Mouse (Mus musculus) lung, embryonic 14.5 days (tissue): ENCODE measurements at regions not wholly inside any gene's neighbourhood (a gene's known extent, or its start where the extent isn't known, plus 50 kb on each side); places are given as distances from the start of the nearest gene placed in this dataset.

Source experiments
- ATAC-seq: fragments of 200-750 bp; cut with Nextera tagmentation; 2 replicates; pipeline ENCODE4 v1.8.0; 2017; ENCODE audit warnings: mild to moderate bottlenecking, moderate TSS enrichment, moderate library complexity; ENCODE audit not compliant: insufficient read depth
- DNase-seq: peaks from one replicate; pipeline ENCODE4 v3.0.0-alpha.2; 2015
- H3K27ac ChIP-seq: fragments of 300-500 bp; sonication (generic); 2 replicates; pipeline ENCODE4 v1.5.1; 2014; ENCODE audit warnings: low read depth, mild to moderate bottlenecking, moderate library complexity
- H3K27me3 ChIP-seq: fragments of 300-500 bp; sonication (generic); 2 replicates; pipeline ENCODE4 v1.6.1; 2014; ENCODE audit warnings: low read length, control low read depth; ENCODE audit not compliant: insufficient read depth
- H3K36me3 ChIP-seq: fragments of 300-500 bp; sonication (generic); 2 replicates; pipeline ENCODE4 v1.6.1; 2014; ENCODE audit warnings: control low read depth; ENCODE audit not compliant: insufficient read depth
- H3K4me1 ChIP-seq: fragments of 300-500 bp; sonication (generic); 2 replicates; pipeline ENCODE4 v1.6.1; 2014; ENCODE audit warnings: antibody characterized with exemption, control low read depth; ENCODE audit not compliant: insufficient read depth
- H3K4me2 ChIP-seq: fragments of 300-500 bp; sonication (generic); 2 replicates; pipeline ENCODE4 v1.6.1; 2014; ENCODE audit warnings: mild to moderate bottlenecking
- H3K4me3 ChIP-seq: fragments of 300-500 bp; sonication (generic); 2 replicates; pipeline ENCODE4 v1.5.1; 2014; ENCODE audit warnings: low read depth, low read length
- H3K9ac ChIP-seq: fragments of 300-500 bp; sonication (generic); 2 replicates; pipeline ENCODE4 v1.6.1; 2014
- H3K9me3 ChIP-seq: fragments of 300-500 bp; sonication (generic); 2 replicates; pipeline ENCODE4 v1.6.1; 2016; ENCODE audit warnings: low read depth, low read length, control low read depth
- CTCF ChIP-seq: IDR thresholded peaks from 2 replicates; pipeline ENCODE4 v1.5.1; 2016; ENCODE audit warnings: antibody characterized with exemption, low read depth
- WGBS: fragments of 180-500 bp; shearing (Covaris S2); extraction: QIAGEN DNeasy Blood & Tissue Kit; methylation state at CpG from one replicate; pipeline ENCODE4 v1.1.7; 2014; 5-methylcytosine and 5-hydroxymethylcytosine counted together

DNA sequence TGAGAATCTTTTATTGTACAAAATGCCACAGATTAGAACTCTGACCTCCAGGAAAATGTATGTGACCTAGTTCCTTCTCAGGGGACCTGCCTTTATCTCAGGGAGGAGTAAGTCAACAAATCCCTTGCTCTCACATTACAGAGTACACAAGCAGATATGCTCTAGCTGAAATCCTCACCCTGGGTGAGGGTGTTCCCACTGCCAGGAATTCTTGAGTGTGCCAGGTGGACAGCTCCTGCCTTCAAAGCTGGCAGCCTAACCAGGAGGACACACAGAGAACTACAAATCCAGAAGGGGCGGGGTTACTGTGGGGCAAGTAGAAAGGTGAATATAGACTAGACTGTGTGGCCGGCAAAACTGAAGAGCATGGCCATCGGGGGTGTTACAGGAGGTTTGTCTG is 141.9 kb upstream of the Cdyl start:
- WGBS = 66% methylated on average over 3 of the region's 3 CpGs
- Histone ChIP-seq H3K9me3 (no peaks in the 10 kb centered on the region), H3K9ac (no peak overlapping the region), H3K27ac (no peak overlapping the region), H3K36me3 (no peaks in the 10 kb centered on the region), H3K4me2 (no peak overlapping the region), H3K4me1 (no peaks in the 10 kb centered on the region), H3K27me3 (no peaks in the 10 kb centered on the region), H3K4me3 (no peak overlapping the region)
- ATAC-seq = no peak
- DNase-seq = peak; percentile 4
- TF ChIP-seq CTCF = no peak

DNA sequence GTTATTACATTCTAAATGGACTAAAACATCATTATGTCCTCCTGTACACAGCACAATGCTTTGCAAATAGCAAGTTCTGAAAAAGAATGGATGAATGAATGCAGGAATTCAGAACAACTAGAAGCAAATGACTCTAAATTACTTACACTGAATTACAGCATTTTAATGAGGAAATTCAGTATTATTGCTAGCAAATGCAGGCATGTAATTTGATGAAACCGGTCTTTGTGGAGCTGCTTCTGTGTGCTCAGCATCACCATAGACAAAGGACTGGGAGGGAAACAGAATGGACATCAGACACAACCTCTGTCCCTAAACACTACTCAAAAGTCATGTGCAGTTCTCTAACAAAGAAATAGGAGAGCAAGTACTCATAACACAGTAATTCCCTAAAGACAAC is 137.4 kb upstream of the Cdyl start:
- no peak overlapping the region for H3K4me2 ChIP-seq
- 84% methylated on average over 1 of the region's 1 CpGs for WGBS
- H3K36me3 ChIP-seq = no peaks in the 10 kb centered on the region
- ATAC-seq (no peak), DNase-seq (no peak)
- H3K27ac ChIP-seq = no peak overlapping the region
- H3K27me3 ChIP-seq = no peaks in the 10 kb centered on the region
- H3K4me3 ChIP-seq = no peak overlapping the region
- H3K4me1 ChIP-seq = no peaks in the 10 kb centered on the region
- TF ChIP-seq CTCF = no peak
- H3K9me3 ChIP-seq = no peaks in the 10 kb centered on the region
- no peak overlapping the region for H3K9ac ChIP-seq

DNA sequence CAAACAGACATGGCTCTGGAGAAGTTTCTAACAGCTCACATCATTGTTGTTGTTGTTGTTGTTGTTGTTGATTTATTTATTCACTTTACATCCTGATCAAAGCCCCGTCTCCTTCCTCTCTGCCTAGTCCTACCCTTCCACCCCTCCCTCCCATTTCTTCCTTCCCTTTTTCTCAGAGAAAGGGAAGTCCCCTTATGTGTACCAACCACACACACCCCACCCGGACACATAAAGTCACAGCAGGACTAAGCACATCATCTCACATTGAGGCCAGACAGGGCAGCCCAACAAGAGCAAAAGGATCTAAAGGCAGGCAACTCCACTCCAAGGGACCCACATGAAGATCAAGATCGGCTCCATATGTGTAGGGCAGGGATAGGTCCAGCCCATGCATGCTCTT is 130.1 kb upstream of the Cdyl start:
- H3K9ac ChIP-seq = no peak overlapping the region
- no peaks in the 10 kb centered on the region for H3K27me3 ChIP-seq
- TF ChIP-seq CTCF = no peak
- H3K9me3 ChIP-seq = no peaks in the 10 kb centered on the region
- H3K27ac ChIP-seq = no peak overlapping the region
- WGBS = 91% methylated on average over 3 of the region's 3 CpGs
- ATAC-seq (no peak), DNase-seq (no peak)
- no peaks in the 10 kb centered on the region for H3K36me3 ChIP-seq
- H3K4me3 ChIP-seq = no peak overlapping the region
- no peak overlapping the region for H3K4me2 ChIP-seq
- H3K4me1 ChIP-seq = no peaks in the 10 kb centered on the region

DNA sequence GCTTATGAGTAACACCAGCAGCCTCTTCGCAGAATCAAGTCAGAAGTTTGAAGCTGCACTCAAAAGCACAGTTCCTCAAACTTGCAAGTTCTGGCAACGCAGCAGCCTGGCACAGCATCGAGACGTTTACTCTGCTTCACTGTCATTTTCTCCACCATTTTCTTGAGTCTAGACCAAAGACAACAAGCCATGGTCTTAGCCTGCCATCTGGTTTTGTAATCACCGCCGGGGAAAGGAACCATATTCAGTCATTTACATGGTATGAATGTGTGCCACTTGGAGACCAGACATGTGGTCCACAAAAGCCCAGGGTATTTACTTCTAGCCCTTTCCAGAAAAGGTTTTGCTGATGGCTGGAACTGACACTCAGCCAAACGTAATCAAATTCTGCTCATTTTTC is 122.5 kb upstream of the Cdyl start:
- DNase-seq = no peak
- Histone ChIP-seq H3K27me3 (no peaks in the 10 kb centered on the region), H3K27ac (no peak overlapping the region), H3K4me1 (no peaks in the 10 kb centered on the region), H3K4me2 (no peak overlapping the region), H3K9ac (no peak overlapping the region), H3K4me3 (no peak overlapping the region), H3K36me3 (no peaks in the 10 kb centered on the region), H3K9me3 (no peaks in the 10 kb centered on the region)
- 77% methylated on average over 7 of the region's 7 CpGs for WGBS
- no peak for TF ChIP-seq CTCF
- no peak for ATAC-seq

DNA sequence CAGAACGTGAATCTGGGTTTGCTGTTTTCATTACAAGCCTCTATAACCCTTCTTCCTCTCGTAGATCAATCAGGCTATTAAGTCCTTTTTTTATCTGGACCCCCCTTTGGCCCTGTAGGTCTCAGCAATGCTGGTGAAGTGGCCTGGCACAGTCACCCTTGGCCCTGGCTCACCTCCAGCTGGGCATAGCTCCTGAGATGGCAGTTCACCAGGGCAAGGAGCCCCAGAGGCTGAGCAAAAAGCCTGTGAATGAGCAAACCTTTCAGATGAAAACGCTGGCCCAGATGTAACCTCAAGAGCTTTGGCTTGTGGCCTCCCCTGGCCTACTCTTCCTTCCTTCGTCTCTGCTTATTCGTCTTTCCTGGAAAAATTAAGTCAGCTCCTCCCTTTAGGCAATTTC is 121.7 kb upstream of the Cdyl start:
- H3K27ac ChIP-seq = no peak overlapping the region
- H3K4me3 ChIP-seq = no peak overlapping the region
- H3K9me3 ChIP-seq = no peaks in the 10 kb centered on the region
- DNase-seq (no peak), ATAC-seq (no peak)
- no peaks in the 10 kb centered on the region for H3K4me1 ChIP-seq
- 73% methylated on average over 5 of the region's 5 CpGs for WGBS
- H3K27me3 ChIP-seq = no peaks in the 10 kb centered on the region
- no peak overlapping the region for H3K9ac ChIP-seq
- TF ChIP-seq CTCF = no peak
- no peak overlapping the region for H3K4me2 ChIP-seq
- no peaks in the 10 kb centered on the region for H3K36me3 ChIP-seq

DNA sequence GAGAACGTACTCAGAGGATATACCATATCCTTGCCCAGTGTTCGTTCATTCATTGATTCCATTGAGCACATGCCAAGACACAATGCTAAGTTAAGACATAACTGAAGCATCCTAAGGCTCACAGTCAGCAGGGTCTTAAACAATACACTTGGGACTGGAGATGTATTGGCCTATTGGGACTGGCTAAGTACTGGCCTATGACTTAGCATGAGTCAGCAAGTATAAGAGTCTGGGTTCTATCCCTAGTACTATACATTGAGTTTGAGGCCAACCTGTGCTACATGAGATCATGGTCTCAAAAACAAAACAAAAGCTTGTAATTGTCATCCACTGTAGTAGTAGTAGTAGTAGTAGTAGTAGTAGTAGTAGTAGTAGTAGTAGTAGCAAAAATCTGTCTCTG is 119.2 kb upstream of the Cdyl start:
- DNase-seq (no peak), ATAC-seq (no peak)
- H3K9ac ChIP-seq = no peak overlapping the region
- no peaks in the 10 kb centered on the region for H3K4me1 ChIP-seq
- H3K4me3 ChIP-seq = no peak overlapping the region
- H3K4me2 ChIP-seq = no peak overlapping the region
- WGBS = 83% methylated on average over 2 of the region's 2 CpGs
- no peaks in the 10 kb centered on the region for H3K9me3 ChIP-seq
- no peaks in the 10 kb centered on the region for H3K36me3 ChIP-seq
- H3K27ac ChIP-seq = no peak overlapping the region
- TF ChIP-seq CTCF = no peak
- no peaks in the 10 kb centered on the region for H3K27me3 ChIP-seq

DNA sequence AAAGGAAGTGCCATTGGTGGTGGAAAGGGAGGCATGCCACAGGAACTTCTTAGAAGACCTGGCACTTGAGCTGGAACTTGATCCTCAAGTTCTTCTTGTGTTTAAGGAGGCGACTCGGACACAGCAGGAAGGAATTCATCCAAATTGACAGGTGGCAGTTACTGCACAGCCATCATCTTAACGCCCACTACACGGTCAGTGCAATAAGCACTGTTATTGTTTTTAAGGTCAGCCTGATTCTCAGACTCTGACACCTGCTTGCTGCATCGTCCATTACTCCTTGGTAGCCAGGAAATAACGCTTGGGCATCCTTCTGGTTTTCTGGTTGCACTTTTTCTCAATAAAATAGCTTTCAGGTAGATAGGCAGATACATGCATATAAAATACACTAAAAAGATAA is 118.6 kb upstream of the Cdyl start:
- DNase-seq = no peak
- Histone ChIP-seq H3K36me3 (no peaks in the 10 kb centered on the region), H3K4me1 (no peaks in the 10 kb centered on the region), H3K9me3 (no peaks in the 10 kb centered on the region), H3K27me3 (no peaks in the 10 kb centered on the region), H3K4me3 (no peak overlapping the region), H3K9ac (no peak overlapping the region), H3K4me2 (no peak overlapping the region), H3K27ac (no peak overlapping the region)
- WGBS = 59% methylated on average over 6 of the region's 6 CpGs
- ATAC-seq = no peak
- no peak for TF ChIP-seq CTCF

DNA sequence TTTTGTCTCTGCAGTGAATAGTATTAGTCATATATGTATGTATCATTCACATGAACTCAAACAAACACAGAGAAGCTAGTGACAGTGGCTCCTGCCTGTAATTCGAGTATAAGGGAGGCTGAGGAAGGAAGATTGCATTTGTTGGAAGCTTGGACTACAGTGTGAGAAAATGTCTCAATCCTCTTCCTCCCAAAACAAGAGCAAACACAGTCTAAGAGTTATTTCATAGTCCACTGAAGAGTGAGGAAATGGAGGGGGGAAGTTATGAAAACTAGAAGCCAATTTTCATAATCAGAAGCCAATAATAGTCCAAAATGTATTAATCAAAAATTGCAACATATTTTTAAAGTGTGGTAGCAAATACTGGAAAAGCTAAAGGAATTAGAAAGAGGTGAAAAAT is 95.6 kb upstream of the Cdyl start:
- no peak for DNase-seq

More for the DNA sequence above, 95.6 kb upstream of the Cdyl start:
- Histone ChIP-seq H3K4me3 (no peak overlapping the region), H3K9me3 (no peaks in the 10 kb centered on the region), H3K27me3 (no peaks in the 10 kb centered on the region), H3K27ac (no peak overlapping the region), H3K36me3 (no peaks in the 10 kb centered on the region), H3K4me1 (no peaks in the 10 kb centered on the region), H3K4me2 (no peak overlapping the region), H3K9ac (no peak overlapping the region)
- ATAC-seq = no peak
- WGBS = 29% methylated on average over 1 of the region's 1 CpGs
- TF ChIP-seq CTCF = no peak
